Comparison of ENCODE assay signal across 12 mouse cellular contexts in genomic region chr8:70599507-70600290, GRCm38 (mm10). TPM values are rescaled to one million over a fixed set of nuclear protein-coding genes. Genes with fewer than 3 reads are reported as not detected.
DNase-seq lines count a peak whose midpoint lies in the region; ATAC-seq lines count a peak whose summit lies in the region.
"Had no signal": no experiment of that assay in that cellular context is flagged by ENCODE, and none has a peak within 500 bp of the region (broad histone marks: within the 10 kb centered on the region; RNA-seq: fewer than 3 reads in every experiment).

No protein-coding gene starts in this region.

- 79% methylated on average over 12 of the region's 12 CpGs for WGBS in hindbrain, embryonic 11.5 days
- 87% methylated on average over 12 of the region's 12 CpGs for whole genome bisulfite sequencing in hindbrain, embryonic 14.5 days
- 80% methylated on average over 12 of the region's 12 CpGs for WGBS in neural tube, embryonic 11.5 days
- WGBS in stomach, embryonic 16.5 days = 73% methylated on average over 12 of the region's 12 CpGs

- no peak overlapping the region for H3K9ac ChIP-seq in hindbrain, embryonic 11.5 days (ENCODE audit: low read depth, low read length)
- H3K9ac ChIP-seq in hindbrain, embryonic 14.5 days = no peak overlapping the region
- peak overlapping the region; percentile 14; the same call in 1 of the 2 replicates for H3K9ac ChIP-seq in neural tube, embryonic 11.5 days (ENCODE audit: low read length)
- peak overlapping the region; percentile 26; the same call in 1 of the 2 replicates for H3K9ac ChIP-seq in stomach, embryonic 16.5 days (ENCODE audit: low read length)
- H3K9ac ChIP-seq: liver, embryonic 14.5 days had no signal

- no peak overlapping the region for H3K4me2 ChIP-seq in hindbrain, embryonic 11.5 days (replicated peaks; ENCODE audit: low read depth, low read length)
- no peak overlapping the region for H3K4me2 ChIP-seq in hindbrain, embryonic 14.5 days (replicated peaks)
- no peak overlapping the region for H3K4me2 ChIP-seq in neural tube, embryonic 11.5 days (ENCODE audit: low read depth)
- no peak overlapping the region for H3K4me2 ChIP-seq in stomach, embryonic 16.5 days (ENCODE audit: low read depth, low read length)

- 0 out of 2 replicates have a peak, but pooled peaks cover 2% of the 10 kb centered on the region for H3K36me3 ChIP-seq in hindbrain, embryonic 11.5 days (ENCODE audit: control insufficient read depth, insufficient read depth, low read length)
- peaks cover 25% of the 10 kb centered on the region for H3K36me3 ChIP-seq in hindbrain, embryonic 14.5 days (replicated peaks; ENCODE audit: control insufficient read depth, insufficient read depth)
- peaks cover 7% of the 10 kb centered on the region for H3K36me3 ChIP-seq in neural tube, embryonic 11.5 days (ENCODE audit: control insufficient read depth, insufficient read depth, low read length)
- H3K36me3 ChIP-seq in stomach, embryonic 16.5 days (ENCODE audit: control insufficient read depth, insufficient read depth, low read length) = peaks cover 12% of the 10 kb centered on the region

- H3K27ac ChIP-seq in hindbrain, embryonic 11.5 days (ENCODE audit: low read depth, low read length) = peak overlapping the region; percentile 92
- no peak overlapping the region for H3K27ac ChIP-seq in hindbrain, embryonic 14.5 days
- peak overlapping the region; percentile 90; the same call in 1 of the 2 replicates for H3K27ac ChIP-seq in neural tube, embryonic 11.5 days (ENCODE audit: low read depth, low read length)
- H3K27ac ChIP-seq in stomach, embryonic 16.5 days (ENCODE audit: low read length) = no peak overlapping the region
- H3K27ac ChIP-seq: liver, embryonic 14.5 days had no signal

- peak; percentile 27 for DNase-seq in cerebellum, adult 11 months
- DNase-seq in hindbrain, embryonic 11.5 days (ENCODE audit: low spot score) = no peak
- no peak for DNase-seq in hindbrain, embryonic 14.5 days (ENCODE audit: low spot score)
- no peak for DNase-seq in neural tube, embryonic 11.5 days (ENCODE audit: low spot score)
- DNase-seq in neural tube, embryonic 10.5 days (ENCODE audit: extremely low spot score, low spot score) = no peak
- no peak for DNase-seq in embryo, embryonic 10 days (ENCODE audit: low spot score)
- DNase-seq: adrenal gland, adult 2 months; gastrocnemius, adult 2 months; thymus, postnatal 14 days had no signal

- peaks cover 10% of the 10 kb centered on the region; the same call in 1 of the 2 replicates for H3K27me3 ChIP-seq in hindbrain, embryonic 11.5 days (ENCODE audit: control insufficient read depth, insufficient read depth, low read length)
- H3K27me3 ChIP-seq in hindbrain, embryonic 14.5 days (ENCODE audit: control insufficient read depth, insufficient read depth, low read length) = no peaks in the 10 kb centered on the region; the same call in 1 of the 2 replicates
- H3K27me3 ChIP-seq in neural tube, embryonic 11.5 days (ENCODE audit: control insufficient read depth, insufficient read depth, low read length) = 0 out of 2 replicates have a peak, but pooled peaks cover 7% of the 10 kb centered on the region
- H3K27me3 ChIP-seq in stomach, embryonic 16.5 days (ENCODE audit: control insufficient read depth, insufficient read depth, low read length) = no peaks in the 10 kb centered on the region

- ATAC-seq in cerebellum, adult (ENCODE audit: insufficient number of reproducible peaks, low FRiP score, low TSS enrichment) = no peak
- no peak for ATAC-seq in hindbrain, embryonic 11.5 days (ENCODE audit: low FRiP score)
- no peak for ATAC-seq in hindbrain, embryonic 14.5 days (ENCODE audit: low FRiP score)
- ATAC-seq in neural tube, embryonic 11.5 days (ENCODE audit: insufficient read depth, low FRiP score, low TSS enrichment) = no peak
- ATAC-seq in stomach, embryonic 16.5 days (ENCODE audit: insufficient read depth, low FRiP score) = no peak

- no peaks in the 10 kb centered on the region for H3K9me3 ChIP-seq in hindbrain, embryonic 11.5 days (ENCODE audit: control insufficient read depth, low read length)
- no peaks in the 10 kb centered on the region for H3K9me3 ChIP-seq in hindbrain, embryonic 14.5 days (ENCODE audit: control insufficient read depth, low read length)
- H3K9me3 ChIP-seq in neural tube, embryonic 11.5 days (ENCODE audit: control insufficient read depth, low read length) = 0 out of 2 replicates have a peak, but pooled peaks cover 2% of the 10 kb centered on the region
- H3K9me3 ChIP-seq in stomach, embryonic 16.5 days (replicated peaks; ENCODE audit: control insufficient read depth, low read length) = 0 out of 2 replicates have a peak, but pooled peaks cover 4% of the 10 kb centered on the region

- H3K4me1 ChIP-seq in hindbrain, embryonic 11.5 days (replicated peaks; ENCODE audit: control insufficient read depth, insufficient read depth, low read length) = peaks cover 36% of the 10 kb centered on the region
- H3K4me1 ChIP-seq in hindbrain, embryonic 14.5 days (replicated peaks; ENCODE audit: control insufficient read depth, insufficient read depth, low read length) = peaks cover 63% of the 10 kb centered on the region
- H3K4me1 ChIP-seq in neural tube, embryonic 11.5 days (ENCODE audit: control insufficient read depth, insufficient read depth, low read length) = peaks cover 50% of the 10 kb centered on the region
- H3K4me1 ChIP-seq in stomach, embryonic 16.5 days (ENCODE audit: control insufficient read depth, insufficient read depth, low read length) = peaks cover 59% of the 10 kb centered on the region

- no peak overlapping the region for H3K4me3 ChIP-seq in hindbrain, embryonic 11.5 days (ENCODE audit: low read depth, low read length)
- no peak overlapping the region for H3K4me3 ChIP-seq in hindbrain, embryonic 14.5 days (replicated peaks; ENCODE audit: low read length)
- H3K4me3 ChIP-seq in neural tube, embryonic 11.5 days (ENCODE audit: low read depth, low read length) = no peak overlapping the region
- no peak overlapping the region for H3K4me3 ChIP-seq in stomach, embryonic 16.5 days (replicated peaks; ENCODE audit: low read length)
- H3K4me3 ChIP-seq: gastrocnemius, adult 2 months had no signal

RNA-seq across cellular contexts. Expression of gene Isyna1, which starts 5.5 kb away (rescaled TPM):
- 57.9 and 65.1 TPM in 2 replicates for polyA plus RNA-seq in hindbrain, embryonic 11.5 days (2014; fragmentation: Nextera tagmentation; extraction: Ambion mirVana)
- 86.8 and 96.6 TPM in 2 replicates for polyA plus RNA-seq in hindbrain, embryonic 14.5 days (2014; fragmentation: Nextera tagmentation; extraction: Ambion mirVana)
- polyA plus RNA-seq in neural tube, embryonic 11.5 days (2014; fragmentation: Nextera tagmentation; extraction: Ambion mirVana) = 87.9 and 90.7 TPM in 2 replicates
- 104 and 111 TPM in 2 replicates for polyA plus RNA-seq in stomach, embryonic 16.5 days (2015; fragmentation: Nextera tagmentation; extraction: Ambion mirVana)

RNA-seq across cellular contexts. Expression of gene Ssbp4, which starts 9.0 kb away (rescaled TPM):
- polyA plus RNA-seq in hindbrain, embryonic 11.5 days (2014; fragmentation: Nextera tagmentation; extraction: Ambion mirVana) = 126 and 129 TPM in 2 replicates
- polyA plus RNA-seq in hindbrain, embryonic 14.5 days (2014; fragmentation: Nextera tagmentation; extraction: Ambion mirVana) = 165 and 173 TPM in 2 replicates
- 125 and 137 TPM in 2 replicates for polyA plus RNA-seq in neural tube, embryonic 11.5 days (2014; fragmentation: Nextera tagmentation; extraction: Ambion mirVana)
- 65.2 and 68.3 TPM in 2 replicates for polyA plus RNA-seq in stomach, embryonic 16.5 days (2015; fragmentation: Nextera tagmentation; extraction: Ambion mirVana)

RNA-seq across cellular contexts. Expression of gene Lrrc25, which starts 16.3 kb away (rescaled TPM):
- polyA plus RNA-seq in hindbrain, embryonic 11.5 days (2014; fragmentation: Nextera tagmentation; extraction: Ambion mirVana) = 0.85 and 0.97 TPM in 2 replicates
- polyA plus RNA-seq in hindbrain, embryonic 14.5 days (2014; fragmentation: Nextera tagmentation; extraction: Ambion mirVana) = 0.98 and 1.6 TPM in 2 replicates
- 0.85 and 1.2 TPM in 2 replicates for polyA plus RNA-seq in neural tube, embryonic 11.5 days (2014; fragmentation: Nextera tagmentation; extraction: Ambion mirVana)
- polyA plus RNA-seq in stomach, embryonic 16.5 days (2015; fragmentation: Nextera tagmentation; extraction: Ambion mirVana) = 2.9 and 3.0 TPM in 2 replicates

RNA-seq across cellular contexts. Expression of gene Gdf15, which starts 32.6 kb away (rescaled TPM):
- not detected in 2 replicates for polyA plus RNA-seq in hindbrain, embryonic 11.5 days (2014; fragmentation: Nextera tagmentation; extraction: Ambion mirVana)
- 0.14 and 0.28 TPM in 2 replicates for polyA plus RNA-seq in hindbrain, embryonic 14.5 days (2014; fragmentation: Nextera tagmentation; extraction: Ambion mirVana)
- 0.28 TPM in 1 of 2 replicates, not detected in the other for polyA plus RNA-seq in neural tube, embryonic 11.5 days (2014; fragmentation: Nextera tagmentation; extraction: Ambion mirVana)
- 0.57 and 0.60 TPM in 2 replicates for polyA plus RNA-seq in stomach, embryonic 16.5 days (2015; fragmentation: Nextera tagmentation; extraction: Ambion mirVana)

Comparison
In these comparisons a context has a peak if more than half of its experiments do, and no peak if none do; other contexts are left out.
1. H3K27ac ChIP-seq: peak in hindbrain, embryonic 11.5 days (single experiment) and neural tube, embryonic 11.5 days (single experiment); none in hindbrain, embryonic 14.5 days (single experiment) and stomach, embryonic 16.5 days (single experiment).
2. H3K9ac ChIP-seq: peak in neural tube, embryonic 11.5 days (single experiment) and stomach, embryonic 16.5 days (single experiment); none in hindbrain, embryonic 11.5 days (single experiment) and hindbrain, embryonic 14.5 days (single experiment).